Mouse (Mus musculus) MEL (cell line): ENCODE results near the gene Unc13a.

Experiments used
- CTCF ChIP-seq, 3 experiments: IDR thresholded peaks in 2 of 3; conservative IDR thresholded peaks in 1 of 3; 2 replicates each; pipeline ENCODE4 v1.5.1; 2011 to 2012; ENCODE audit warnings: low read length in 3 of 3, low read depth in 2 of 3, mild to moderate bottlenecking in 2 of 3, improper control_type of control experiment in 1 of 3, inconsistent platforms in 1 of 3, mixed read lengths in 1 of 3, moderate library complexity in 1 of 3; ENCODE audit not compliant: control insufficient read depth in 1 of 3, insufficient read depth in 1 of 3, poor library complexity in 1 of 3, severe bottlenecking in 1 of 3
- TCF12 ChIP-seq: IDR thresholded peaks from 2 replicates; pipeline ENCODE4 v1.6.1; 2014; ENCODE audit warnings: low read depth, mild to moderate bottlenecking, inconsistent platforms, low read length, improper control_type of control experiment, moderate library complexity

GRCm38 (mm10) chr8:71679550-71680168, 8.1 kb upstream of the Unc13a start:
- no peak for TF ChIP-seq TCF12
- TF ChIP-seq CTCF (IDR thresholded peaks at IDR 0.05 in 2 of 3, conservative IDR thresholded peaks at IDR 0.05 in 1 of 3; ENCODE audit: control insufficient read depth in 1 of 3, insufficient read depth in 1 of 3, low read depth in 2 of 3, low read length in 3 of 3, poor library complexity in 1 of 3, severe bottlenecking in 1 of 3), result no peak
